Mouse (Mus musculus): ENCODE data around the gene 1700017B05Rik. TPM values are rescaled to one million over a fixed set of nuclear protein-coding genes. Genes with fewer than 3 reads are reported as not detected.
"Not testable (repeated sequence)": the region's sequence is repeated elsewhere in the genome, so short reads cannot be mapped to it uniquely, and the experiment has no call there.

1700017B05Rik gene
- polyA plus RNA-seq, 1 experiment = 4.6 TPM

GRCm38 (mm10) chr9:57248030-57248942 lies 14.1 kb downstream of the 1700017B05Rik start:
- DNase-seq (ENCODE audit: extremely low spot score in 1 of 2, low spot score in 1 of 2) = no peak

GRCm38 (mm10) chr9:57247201-57247671 lies 15.2 kb downstream of the 1700017B05Rik start:
- DNase-seq (ENCODE audit: extremely low spot score in 1 of 2, low spot score in 1 of 2) = no peak

GRCm38 (mm10) chr9:57246482-57246881 lies 15.9 kb downstream of the 1700017B05Rik start:
- no peak for DNase-seq (ENCODE audit: extremely low spot score in 1 of 2, low spot score in 1 of 2)

DNA sequence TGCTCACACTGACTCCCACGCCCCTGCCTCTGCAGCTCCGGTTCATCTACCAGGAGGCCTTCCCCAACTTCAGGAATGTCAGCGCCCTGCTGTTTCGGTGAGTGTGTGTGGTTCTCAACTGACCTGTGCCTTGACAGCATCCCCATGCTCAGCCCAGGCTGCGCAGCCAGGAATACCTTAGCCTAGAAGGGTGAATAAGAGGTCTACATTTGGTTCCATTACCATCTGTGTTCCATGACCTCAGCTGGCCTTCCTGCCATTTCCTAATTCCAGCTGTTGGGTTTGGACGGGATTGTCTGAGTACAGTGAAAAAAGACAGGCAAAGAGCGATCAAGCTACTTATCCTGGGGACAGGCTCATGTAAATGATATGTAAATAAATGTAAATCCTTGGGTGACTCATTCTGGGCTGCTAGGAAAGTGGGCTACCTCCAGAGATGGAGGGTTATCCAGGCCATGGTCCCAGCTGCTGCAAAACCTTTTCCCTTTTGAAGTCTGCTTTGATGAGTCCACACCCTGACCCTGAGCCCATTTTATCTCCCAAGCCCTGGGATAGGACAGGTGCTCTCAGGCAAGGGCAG lies 18.2 kb downstream of the 1700017B05Rik start:
- DNase-seq (ENCODE audit: extremely low spot score in 1 of 2, low spot score in 1 of 2) = no peak

DNA sequence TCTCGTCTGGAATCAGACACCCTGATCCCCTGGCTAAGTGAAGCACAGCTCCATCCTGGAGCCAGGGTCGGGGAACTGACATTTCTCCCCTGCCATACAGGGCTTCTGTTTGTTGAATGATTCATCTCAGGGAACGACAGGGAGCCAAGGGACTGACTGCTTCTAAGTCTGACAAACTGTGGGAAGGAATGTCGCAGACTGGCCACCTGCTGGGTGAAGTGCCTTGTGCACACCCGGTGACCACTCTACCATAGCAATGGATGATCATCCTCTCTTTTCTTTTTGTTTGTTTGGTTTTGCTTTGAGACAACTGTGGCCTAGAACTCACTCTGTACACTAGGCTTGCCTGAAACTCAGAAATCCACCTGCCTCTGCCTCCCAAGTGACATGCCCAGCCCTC lies 19.5 kb downstream of the 1700017B05Rik start:
- DNase-seq (ENCODE audit: extremely low spot score in 1 of 2, low spot score in 1 of 2) = no peak

DNA sequence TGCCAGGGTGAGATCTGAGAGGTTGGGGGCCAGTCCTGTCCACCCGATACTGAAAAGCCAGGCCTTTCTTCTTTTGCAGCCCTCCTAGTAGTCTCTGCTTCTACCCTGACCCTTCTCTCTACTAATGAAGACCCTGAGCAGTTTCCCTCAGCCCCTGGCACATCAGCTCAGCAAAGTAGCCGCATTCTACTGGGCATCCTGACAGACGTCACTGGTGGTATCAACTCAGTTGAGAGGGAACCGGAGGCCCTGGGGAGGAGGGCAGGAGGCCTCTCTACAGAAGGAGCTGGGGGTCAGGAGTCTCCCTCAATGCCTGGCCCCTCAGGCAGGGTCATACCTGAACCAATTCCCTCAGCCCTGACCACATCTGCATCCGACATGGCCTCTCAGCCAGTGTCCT lies 21.3 kb downstream of the 1700017B05Rik start:
- DNase-seq (ENCODE audit: extremely low spot score in 1 of 2, low spot score in 1 of 2) = no peak

DNA sequence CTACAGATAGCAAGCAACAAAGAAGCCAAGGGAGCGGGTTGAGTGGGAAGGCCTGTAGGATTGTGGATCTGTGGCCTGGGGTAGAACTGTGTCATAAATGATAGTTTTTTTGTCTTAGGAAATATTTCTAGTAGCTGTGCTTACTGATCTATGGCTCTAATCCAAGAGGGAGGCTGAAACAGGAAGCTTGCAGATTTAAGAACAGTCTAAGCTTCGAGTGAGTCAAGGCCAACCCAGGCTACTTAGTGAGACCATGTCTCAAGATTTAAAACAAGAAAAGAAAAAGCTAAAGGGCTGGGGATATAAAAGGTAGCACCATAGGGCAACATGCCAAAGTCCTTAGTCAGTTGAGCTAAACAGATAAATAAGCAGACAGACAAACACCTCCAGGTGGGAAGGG lies 24.2 kb downstream of the 1700017B05Rik start:
- no peak for DNase-seq (ENCODE audit: extremely low spot score in 1 of 2, low spot score in 1 of 2)

- no peak for DNase-seq (ENCODE audit: extremely low spot score in 1 of 2, low spot score in 1 of 2)
Measured at GRCm38 (mm10) chr9:57237705-57238104, 24.7 kb downstream of the 1700017B05Rik start.

DNA sequence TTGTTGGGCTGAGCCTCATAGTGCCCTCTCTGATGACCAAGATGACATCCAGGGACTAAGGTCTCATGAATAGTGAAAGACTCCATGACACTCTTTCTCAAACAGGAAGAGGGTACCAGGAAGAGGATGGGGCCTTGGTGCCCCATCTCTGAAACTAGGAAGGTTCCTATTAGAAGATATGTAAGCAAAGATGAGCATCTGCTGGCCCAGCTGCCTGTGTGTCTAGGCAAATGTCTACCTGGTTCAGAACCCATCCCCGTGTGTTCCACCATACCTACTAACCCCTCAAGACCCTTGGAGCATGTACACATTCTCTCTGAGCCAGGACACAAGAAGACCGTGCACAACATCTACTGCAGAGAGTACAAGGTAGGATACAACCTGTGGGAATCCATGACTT lies 26.2 kb downstream of the 1700017B05Rik start, which contains the start of gene Trcg1:
Gene Trcg1, plus strand, starts transcription at position 301 of the 400 bp plus-strand sequence.
- DNase-seq (ENCODE audit: extremely low spot score in 1 of 2, low spot score in 1 of 2) = no peak

DNA sequence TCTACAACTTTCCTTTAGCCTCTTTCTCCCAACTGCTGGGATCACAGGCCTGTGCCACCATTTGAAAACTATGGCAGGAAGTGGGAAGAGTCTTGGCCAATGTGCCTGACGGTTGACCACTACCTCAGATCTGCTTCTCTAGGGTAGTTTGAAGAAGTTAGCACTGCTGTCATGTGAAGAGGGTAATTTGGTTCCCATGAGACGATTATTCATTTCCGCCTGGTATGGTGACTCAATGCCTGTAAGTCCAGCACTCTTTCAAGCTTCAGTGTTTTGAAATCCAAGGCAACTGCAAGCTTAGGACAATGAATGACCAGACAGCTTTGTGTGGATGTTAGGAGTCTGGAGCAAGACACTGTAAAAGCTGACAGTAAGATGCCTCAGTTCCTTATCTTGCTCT lies 28.6 kb downstream of the 1700017B05Rik start:
- DNase-seq (ENCODE audit: extremely low spot score in 1 of 2, low spot score in 1 of 2) = no peak

- DNase-seq (ENCODE audit: extremely low spot score in 1 of 2, low spot score in 1 of 2) = no peak
Measured at GRCm38 (mm10) chr9:57233142-57233541, 29.3 kb downstream of the 1700017B05Rik start.

GRCm38 (mm10) chr9:57232341-57232940 lies 30.0 kb downstream of the 1700017B05Rik start:
- no peak for DNase-seq (ENCODE audit: extremely low spot score in 1 of 2, low spot score in 1 of 2)

DNA sequence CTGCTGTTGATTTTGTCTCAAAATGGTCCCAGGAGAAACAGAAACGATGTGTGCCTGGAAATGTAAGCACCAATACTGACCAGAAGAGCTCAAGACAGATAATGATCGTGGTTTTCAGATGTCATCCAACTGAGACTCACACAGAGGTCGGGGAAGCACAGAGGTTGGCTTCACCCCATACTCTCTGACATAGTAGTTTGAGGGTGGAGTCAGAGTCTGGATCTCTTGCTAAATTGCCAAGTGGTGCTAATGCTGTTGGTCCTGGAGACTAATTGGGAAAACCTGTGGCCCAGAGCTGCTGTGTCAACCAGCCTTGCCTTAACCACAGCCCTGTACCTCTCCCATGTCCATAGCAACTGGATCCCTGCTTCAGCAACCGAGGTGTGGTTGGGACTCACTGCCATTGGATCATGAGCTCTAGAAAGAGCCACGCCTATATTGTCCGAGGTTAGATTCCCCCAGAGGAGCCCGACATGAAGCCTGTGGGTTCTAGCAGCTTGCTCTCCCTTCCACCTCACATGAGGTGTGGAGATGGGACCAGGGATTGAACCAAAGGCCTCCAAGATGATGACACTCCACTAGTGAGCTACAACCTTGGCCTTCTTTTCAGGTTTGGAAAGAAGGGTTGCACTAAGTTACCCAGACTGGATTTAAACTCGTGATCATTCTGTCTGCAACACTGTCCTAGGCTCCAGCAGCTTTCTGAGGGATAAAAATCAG lies 30.7 kb downstream of the 1700017B05Rik start:
- no peak for DNase-seq (ENCODE audit: extremely low spot score in 1 of 2, low spot score in 1 of 2)

GRCm38 (mm10) chr9:57230146-57230783 lies 32.1 kb downstream of the 1700017B05Rik start:
- DNase-seq (ENCODE audit: extremely low spot score in 1 of 2, low spot score in 1 of 2) = no peak

DNA sequence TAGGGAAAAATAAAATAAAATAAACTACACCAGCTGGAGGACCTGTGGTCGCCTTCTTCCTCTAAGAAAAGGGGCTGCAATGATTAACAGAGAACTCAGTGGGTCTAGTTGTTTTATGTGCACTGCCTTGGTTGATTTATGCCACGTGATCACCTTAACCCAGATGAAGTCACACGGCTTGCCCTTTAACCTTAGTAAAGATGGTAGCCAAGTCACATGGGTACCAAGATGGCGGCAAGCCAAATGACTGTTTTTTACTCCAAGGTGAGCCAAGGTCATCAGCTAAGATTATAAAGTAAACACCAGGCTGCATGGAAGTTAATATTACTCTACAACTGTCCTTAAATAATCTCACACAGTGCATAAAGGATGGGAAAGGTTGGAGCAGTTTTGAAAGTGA lies 32.7 kb downstream of the 1700017B05Rik start:
- no peak for DNase-seq (ENCODE audit: extremely low spot score in 1 of 2, low spot score in 1 of 2)

GRCm38 (mm10) chr9:57228186-57228585 lies 34.2 kb downstream of the 1700017B05Rik start:
- DNase-seq (ENCODE audit: extremely low spot score in 1 of 2, low spot score in 1 of 2) = no peak

- DNase-seq (ENCODE audit: extremely low spot score in 1 of 2, low spot score in 1 of 2) = no peak
Measured at GRCm38 (mm10) chr9:57227203-57227602, 35.2 kb downstream of the 1700017B05Rik start.

- not testable (repeated sequence) for DNase-seq (ENCODE audit: extremely low spot score in 1 of 2, low spot score in 1 of 2)
Measured at GRCm38 (mm10) chr9:57226628-57227122, 35.7 kb downstream of the 1700017B05Rik start.

DNA sequence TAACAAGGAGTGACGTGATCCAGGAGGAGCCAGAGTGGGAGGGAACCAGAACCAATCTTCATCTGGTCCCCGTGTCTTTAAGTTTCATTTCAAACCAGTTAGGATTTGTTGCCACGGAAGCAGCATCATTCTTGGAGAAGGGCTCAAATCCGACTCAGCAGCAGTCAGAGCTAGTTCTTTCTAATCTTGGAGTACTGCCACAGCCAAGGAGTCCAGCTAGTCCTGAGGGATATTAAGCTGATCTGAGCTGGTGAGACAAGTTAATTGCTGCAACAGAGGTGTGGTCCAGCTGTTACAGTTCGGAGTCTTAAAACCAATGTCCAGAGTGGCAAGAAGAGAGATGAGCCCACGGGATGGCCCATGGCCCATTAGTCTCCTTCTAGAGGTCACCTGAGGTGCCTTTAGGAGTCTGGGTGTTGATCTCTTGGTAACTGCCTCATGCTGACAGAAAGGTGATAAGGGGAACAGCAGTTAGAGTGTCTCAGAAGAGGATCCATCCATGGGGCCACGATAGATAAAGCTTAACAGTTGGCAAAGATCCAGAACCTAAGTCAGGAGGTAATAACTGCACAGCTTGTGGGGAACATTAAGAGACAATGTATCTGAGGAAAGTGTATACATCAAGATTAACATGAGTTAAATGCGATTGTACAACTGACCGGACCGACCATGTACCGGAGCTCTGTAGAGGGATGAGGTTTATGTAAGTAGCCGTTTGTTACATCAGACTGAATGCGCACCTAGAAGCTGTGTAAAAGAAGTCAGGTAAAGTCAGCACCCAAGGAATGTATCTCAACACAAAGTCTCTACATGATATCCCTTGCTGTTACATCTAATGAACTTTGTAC lies 36.4 kb downstream of the 1700017B05Rik start:
- peak in 1 of 2 experiments; percentile 4 for DNase-seq (ENCODE audit: extremely low spot score in 1 of 2, low spot score in 1 of 2)
